Mouse (Mus musculus): ENCODE measurements around the gene Hapln2. TPM values are rescaled to one million over a fixed set of nuclear protein-coding genes. Genes with fewer than 3 reads are reported as not detected.

Gene Hapln2
- total RNA-seq, 1 experiment: not detected

- Histone ChIP-seq H3K9ac (ENCODE audit: insufficient read depth, low read depth, low read length, poor library complexity, severe bottlenecking) (peak overlapping the region; percentile 26; the same call in 1 of the 2 replicates), H3K4me3 (ENCODE audit: insufficient read depth in 1 of 2, low read depth in 1 of 2, low read length in 2 of 2, poor library complexity in 1 of 2, severe bottlenecking in 1 of 2) (peak overlapping the region; percentile 53 to 60), H3K27ac (ENCODE audit: insufficient read depth, low read depth, low read length, poor library complexity, severe bottlenecking) (no peak overlapping the region), H3K36me3 (ENCODE audit: control insufficient read depth, insufficient read depth, low read length, poor library complexity, severe bottlenecking) (no peaks in the 10 kb centered on the region), H3K9me3 (ENCODE audit: control insufficient read depth, insufficient read depth, low read depth, low read length) (no peaks in the 10 kb centered on the region), H3K4me1 (ENCODE audit: control insufficient read depth in 2 of 2, insufficient read depth in 2 of 2, low read length in 2 of 2, poor library complexity in 1 of 2) (peaks cover under 1 to 23% of the 10 kb centered on the region in 2 experiments; a peak in 2 of 4 replicates)
- peak; percentile 74 for DNase-seq (ENCODE audit: low read depth, low spot score)
- in situ Hi-C loops (cut with MboI; ENCODE audit: low sequenced_read_pairs in 2 of 2, unreplicated experiment in 2 of 2): loop anchor here in 1 of 2 experiments (5.0 kb wide), 1 partner anchor 50 kb away; no protein-coding TSS in a partner anchor
- TF ChIP-seq HCFC1 (IDR thresholded peaks at IDR 0.05; ENCODE audit: borderline replicate concordance, insufficient read depth, low read length): no peak
- TF ChIP-seq ZNF384 (IDR thresholded peaks at IDR 0.05; ENCODE audit: low read depth, low read length): no peak
- no peak for TF ChIP-seq ZC3H11A (IDR thresholded peaks at IDR 0.05; ENCODE audit: borderline replicate concordance, low read depth, low read length)
- no peak for TF ChIP-seq CHD2 (IDR thresholded peaks at IDR 0.05; ENCODE audit: low read depth, low read length)
- TF ChIP-seq MAFK (IDR thresholded peaks at IDR 0.05; ENCODE audit: insufficient read depth, low read depth, low read length): no peak
Observed at GRCm38 (mm10) chr3:87987633-87988032, 39.8 kb downstream of the Hapln2 start.

DNA sequence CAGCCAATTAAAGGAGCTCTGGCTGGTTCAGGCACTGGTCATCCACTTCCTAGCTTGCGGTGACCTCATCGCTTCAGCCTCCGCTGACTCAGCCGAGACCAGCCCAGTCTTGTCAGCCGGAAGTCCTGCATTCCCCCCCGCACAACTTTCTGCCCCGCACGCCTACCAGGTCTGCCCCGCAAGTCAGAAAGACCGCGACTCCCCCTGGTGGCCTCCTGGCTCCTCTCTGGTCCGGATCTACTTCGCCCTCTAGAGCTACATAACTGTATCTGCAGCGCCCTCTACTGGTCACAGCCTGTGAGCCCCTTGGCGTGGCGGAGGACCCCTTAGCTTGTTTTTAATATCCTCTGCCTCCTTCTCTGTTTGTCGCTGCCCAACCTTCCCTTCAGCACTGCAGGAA, 40.5 kb downstream of the Hapln2 start:
- peak; percentile 98 for DNase-seq (ENCODE audit: low read depth, low spot score)
- peak; percentile 21; the same call in 1 of the 2 replicates for TF ChIP-seq HCFC1 (IDR thresholded peaks at IDR 0.05; ENCODE audit: borderline replicate concordance, insufficient read depth, low read length)
- TF ChIP-seq MAFK (IDR thresholded peaks at IDR 0.05; ENCODE audit: insufficient read depth, low read depth, low read length): 0 out of 2 replicates have a peak, but pooled peaks have one; percentile 59
- peak; percentile 84 for TF ChIP-seq ZC3H11A (IDR thresholded peaks at IDR 0.05; ENCODE audit: borderline replicate concordance, low read depth, low read length)
- TF ChIP-seq CHD2 (IDR thresholded peaks at IDR 0.05; ENCODE audit: low read depth, low read length): no peak
- no peak for TF ChIP-seq ZNF384 (IDR thresholded peaks at IDR 0.05; ENCODE audit: low read depth, low read length)
- Histone ChIP-seq H3K9me3 (ENCODE audit: control insufficient read depth, insufficient read depth, low read depth, low read length) (no peaks in the 10 kb centered on the region), H3K4me3 (ENCODE audit: insufficient read depth in 1 of 2, low read depth in 1 of 2, low read length in 2 of 2, poor library complexity in 1 of 2, severe bottlenecking in 1 of 2) (peak overlapping the region in 1 of 2 experiments; percentile 60; a peak in 2 of 4 replicates), H3K4me1 (ENCODE audit: control insufficient read depth in 2 of 2, insufficient read depth in 2 of 2, low read length in 2 of 2, poor library complexity in 1 of 2) (peaks cover 2 to 29% of the 10 kb centered on the region in 2 experiments; a peak in 2 of 4 replicates), H3K36me3 (ENCODE audit: control insufficient read depth, insufficient read depth, low read length, poor library complexity, severe bottlenecking) (no peaks in the 10 kb centered on the region), H3K9ac (ENCODE audit: insufficient read depth, low read depth, low read length, poor library complexity, severe bottlenecking) (no peak overlapping the region; the same call in 1 of the 2 replicates), H3K27ac (ENCODE audit: insufficient read depth, low read depth, low read length, poor library complexity, severe bottlenecking) (no peak overlapping the region)
- in situ Hi-C loops (cut with MboI; ENCODE audit: low sequenced_read_pairs in 2 of 2, unreplicated experiment in 2 of 2): loop anchor here in 1 of 2 experiments (5.0 kb wide), 1 partner anchor 50 kb away; no protein-coding TSS in a partner anchor

DNA sequence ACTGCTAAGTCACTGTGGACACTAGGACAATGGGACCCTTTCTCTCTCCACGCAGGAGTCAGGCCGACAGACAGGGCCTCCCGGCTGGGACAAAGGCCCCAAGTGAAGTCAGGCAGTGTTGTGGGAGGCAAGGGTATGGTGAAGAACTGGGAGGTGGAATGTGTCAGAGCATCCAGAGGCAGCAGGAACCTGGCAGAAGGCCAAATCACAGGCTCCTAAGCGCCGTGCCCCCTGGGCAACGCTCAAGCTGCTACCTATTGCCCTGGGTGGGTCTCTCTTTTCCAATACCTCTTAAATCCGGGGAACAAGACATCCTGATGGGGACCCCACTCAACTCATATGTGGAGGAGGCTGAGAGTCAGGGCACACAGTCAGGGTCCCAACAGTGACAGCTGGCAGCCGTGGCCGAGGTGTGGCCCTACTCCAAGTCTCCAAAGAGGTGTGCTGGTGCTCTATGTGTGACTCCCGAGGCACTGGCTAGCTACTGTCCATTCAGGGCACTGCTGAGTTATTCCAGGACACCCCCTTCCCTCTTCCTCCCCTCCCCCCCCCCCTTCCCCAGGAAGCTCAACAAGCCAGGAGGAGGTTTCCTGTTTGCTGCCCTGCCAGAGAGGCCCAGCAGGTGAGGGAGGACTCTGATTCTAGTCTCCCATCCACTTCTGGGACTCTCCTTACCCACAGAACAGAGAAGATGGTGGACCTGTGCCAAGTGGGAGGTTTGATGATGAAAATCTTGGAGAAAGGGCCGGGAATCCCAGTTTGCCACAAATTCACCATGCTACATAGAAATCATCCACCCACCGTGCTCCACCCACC, 41.7 kb downstream of the Hapln2 start:
- H3K36me3 ChIP-seq (ENCODE audit: control insufficient read depth, insufficient read depth, low read length, poor library complexity, severe bottlenecking): no peaks in the 10 kb centered on the region
- TF ChIP-seq MAFK (IDR thresholded peaks at IDR 0.05; ENCODE audit: insufficient read depth, low read depth, low read length) (no peak), CHD2 (IDR thresholded peaks at IDR 0.05; ENCODE audit: low read depth, low read length) (no peak), ZNF384 (IDR thresholded peaks at IDR 0.05; ENCODE audit: low read depth, low read length) (no peak), ZC3H11A (IDR thresholded peaks at IDR 0.05; ENCODE audit: borderline replicate concordance, low read depth, low read length) (no peak), HCFC1 (IDR thresholded peaks at IDR 0.05; ENCODE audit: borderline replicate concordance, insufficient read depth, low read length) (no peak)
- no peak for DNase-seq (ENCODE audit: low read depth, low spot score)
- H3K27ac ChIP-seq (ENCODE audit: insufficient read depth, low read depth, low read length, poor library complexity, severe bottlenecking): no peak overlapping the region
- H3K9me3 ChIP-seq (ENCODE audit: control insufficient read depth, insufficient read depth, low read depth, low read length): no peaks in the 10 kb centered on the region
- in situ Hi-C loops (cut with MboI; ENCODE audit: low sequenced_read_pairs in 2 of 2, unreplicated experiment in 2 of 2): loop anchor here in 1 of 2 experiments (5.0 kb wide), 1 partner anchor 48 kb away; no protein-coding TSS in a partner anchor
- H3K4me1 ChIP-seq (ENCODE audit: control insufficient read depth in 2 of 2, insufficient read depth in 2 of 2, low read length in 2 of 2, poor library complexity in 1 of 2): peaks cover 2 to 30% of the 10 kb centered on the region in 2 experiments; a peak in 2 of 4 replicates
- no peak overlapping the region for H3K9ac ChIP-seq (ENCODE audit: insufficient read depth, low read depth, low read length, poor library complexity, severe bottlenecking)
- no peak overlapping the region for H3K4me3 ChIP-seq (ENCODE audit: insufficient read depth in 1 of 2, low read depth in 1 of 2, low read length in 2 of 2, poor library complexity in 1 of 2, severe bottlenecking in 1 of 2)

DNA sequence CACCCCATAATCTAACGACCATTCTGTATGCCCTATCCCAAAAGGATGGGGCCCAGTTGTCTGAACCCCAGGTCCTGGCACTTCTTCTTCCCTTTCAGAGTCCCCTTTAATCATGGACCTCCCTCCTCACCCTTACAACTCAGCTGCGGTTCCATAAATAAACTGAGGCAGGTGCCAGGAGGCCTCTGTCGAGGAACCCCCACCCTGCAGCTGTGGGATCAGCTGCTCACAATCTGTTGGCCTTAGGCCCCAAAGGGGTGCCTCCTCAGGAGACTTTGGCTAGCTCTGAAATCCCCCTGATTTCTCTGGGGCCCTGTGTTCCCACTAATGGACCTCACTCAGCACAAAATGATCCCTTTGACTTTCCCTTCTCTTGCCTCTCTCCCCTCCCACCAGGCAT, 43.3 kb downstream of the Hapln2 start:
- in situ Hi-C loops (cut with MboI; ENCODE audit: low sequenced_read_pairs in 2 of 2, unreplicated experiment in 2 of 2): no loop called here
- H3K27ac ChIP-seq (ENCODE audit: insufficient read depth, low read depth, low read length, poor library complexity, severe bottlenecking): no peak overlapping the region
- TF ChIP-seq CHD2 (IDR thresholded peaks at IDR 0.05; ENCODE audit: low read depth, low read length): no peak
- no peak for TF ChIP-seq HCFC1 (IDR thresholded peaks at IDR 0.05; ENCODE audit: borderline replicate concordance, insufficient read depth, low read length)
- TF ChIP-seq MAFK (IDR thresholded peaks at IDR 0.05; ENCODE audit: insufficient read depth, low read depth, low read length): no peak
- no peak for TF ChIP-seq ZNF384 (IDR thresholded peaks at IDR 0.05; ENCODE audit: low read depth, low read length)
- TF ChIP-seq ZC3H11A (IDR thresholded peaks at IDR 0.05; ENCODE audit: borderline replicate concordance, low read depth, low read length): no peak

More for the DNA sequence above, 43.3 kb downstream of the Hapln2 start:
- H3K4me3 ChIP-seq (ENCODE audit: insufficient read depth in 1 of 2, low read depth in 1 of 2, low read length in 2 of 2, poor library complexity in 1 of 2, severe bottlenecking in 1 of 2): no peak overlapping the region
- no peaks in the 10 kb centered on the region for H3K36me3 ChIP-seq (ENCODE audit: control insufficient read depth, insufficient read depth, low read length, poor library complexity, severe bottlenecking)
- H3K4me1 ChIP-seq (ENCODE audit: control insufficient read depth in 2 of 2, insufficient read depth in 2 of 2, low read length in 2 of 2, poor library complexity in 1 of 2): peaks cover 2 to 23% of the 10 kb centered on the region in 2 experiments; a peak in 2 of 4 replicates
- no peak overlapping the region for H3K9ac ChIP-seq (ENCODE audit: insufficient read depth, low read depth, low read length, poor library complexity, severe bottlenecking)
- DNase-seq (ENCODE audit: low read depth, low spot score): no peak
- H3K9me3 ChIP-seq (ENCODE audit: control insufficient read depth, insufficient read depth, low read depth, low read length): no peaks in the 10 kb centered on the region
